In the genomic region with DNA sequence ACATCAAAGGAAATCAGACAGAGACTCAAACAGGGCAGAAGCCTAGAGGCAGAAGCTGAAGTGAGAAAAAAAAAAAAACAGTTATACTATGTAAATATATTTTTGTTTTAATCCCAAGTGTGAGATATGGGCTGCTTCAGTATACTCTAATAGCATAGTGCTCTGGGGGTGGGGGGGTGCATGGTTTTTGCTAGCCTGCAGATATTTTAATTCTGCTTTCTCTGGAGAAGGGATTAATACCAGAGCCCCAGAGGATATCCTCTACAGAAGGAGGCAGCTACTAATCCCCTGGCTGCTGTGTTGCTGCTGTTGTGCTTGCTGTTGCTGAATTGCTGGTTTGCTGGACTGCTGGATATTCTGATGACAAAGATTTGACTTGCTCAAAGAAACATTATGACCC, we compare ENCODE assay signal across 19 mouse cellular contexts.
"Had no signal": no experiment of that assay in that cellular context is flagged by ENCODE, and none has a peak within 500 bp of the region (broad histone marks: within the 10 kb centered on the region; RNA-seq: fewer than 3 reads in every experiment).

No protein-coding gene starts in this region.

- H3K27ac ChIP-seq: liver, embryonic 13.5 days; liver, embryonic 15.5 days; lung, embryonic 15.5 days; macrophage; neural tube, embryonic 12.5 days; stomach, embryonic 15.5 days; stomach, postnatal 0 days had no signal

- DNase-seq: liver; liver, embryonic 13.5 days; liver, postnatal 0 days; lung, adult 2 months; lung, postnatal 14 days; lung, postnatal 36 days; right cerebral cortex, postnatal 14 days; thymus, adult 2 months; thymus, postnatal 25 days; thymus, postnatal 4 days had no signal

- H3K4me2 ChIP-seq: liver, embryonic 11.5 days; liver, embryonic 13.5 days; liver, embryonic 15.5 days; lung, embryonic 15.5 days; neural tube, embryonic 12.5 days; stomach, embryonic 15.5 days had no signal

- ATAC-seq: liver, postnatal 0 days; lung, postnatal 0 days had no signal

- H3K4me1 ChIP-seq: liver, embryonic 13.5 days; liver, embryonic 15.5 days; lung, embryonic 15.5 days; megakaryocyte, embryonic 14.5 days; neural tube, embryonic 12.5 days; stomach, embryonic 15.5 days had no signal

- H3K27me3 ChIP-seq: liver, embryonic 13.5 days; liver, embryonic 15.5 days; lung, embryonic 15.5 days; megakaryocyte, embryonic 14.5 days; neural tube, embryonic 12.5 days; stomach, embryonic 15.5 days had no signal

- H3K36me3 ChIP-seq: liver, embryonic 13.5 days; liver, embryonic 15.5 days; lung, embryonic 15.5 days; neural tube, embryonic 12.5 days; stomach, embryonic 15.5 days had no signal

- H3K9ac ChIP-seq: liver, embryonic 13.5 days; liver, embryonic 15.5 days; liver, postnatal 0 days; lung, embryonic 15.5 days; neural tube, embryonic 12.5 days; stomach, embryonic 15.5 days had no signal

- H3K4me3 ChIP-seq: liver, embryonic 13.5 days; liver, embryonic 15.5 days; lung, embryonic 15.5 days; megakaryocyte, embryonic 14.5 days; neural tube, embryonic 12.5 days; stomach, embryonic 15.5 days had no signal

- H3K9me3 ChIP-seq: liver, embryonic 13.5 days; liver, embryonic 15.5 days; lung, embryonic 15.5 days; megakaryocyte, embryonic 14.5 days; neural tube, embryonic 12.5 days; stomach, embryonic 15.5 days had no signal
